Comparison of ENCODE assay signal across 15 mouse cellular contexts in the genomic region with DNA sequence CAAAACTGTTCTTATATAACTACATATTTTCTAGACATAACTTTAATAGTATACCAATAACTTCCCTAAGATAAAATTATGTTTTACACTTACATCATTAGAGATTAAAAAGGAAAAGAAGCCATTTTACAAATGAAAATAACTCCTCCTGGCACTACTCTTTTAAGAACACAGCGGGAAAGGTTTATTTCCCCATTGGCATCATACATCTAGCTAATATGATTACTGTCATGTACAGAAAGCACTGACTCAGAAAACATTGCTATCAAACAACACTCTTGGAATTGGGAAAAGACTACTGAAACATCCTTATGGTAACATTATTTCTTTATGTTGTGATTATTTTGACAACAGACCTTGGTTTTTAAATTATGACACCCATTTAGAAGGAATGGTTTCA.
"Had no signal": no experiment of that assay in that cellular context is flagged by ENCODE, and none has a peak within 500 bp of the region (broad histone marks: within the 10 kb centered on the region; RNA-seq: fewer than 3 reads in every experiment).

No protein-coding gene starts in this region.

- H3K4me3 ChIP-seq: neural tube, embryonic 13.5 days; stomach, embryonic 15.5 days had no signal

- H3K9me3 ChIP-seq: neural tube, embryonic 13.5 days; stomach, embryonic 15.5 days had no signal

- H3K4me1 ChIP-seq: stomach, embryonic 15.5 days had no signal

- H3K4me2 ChIP-seq: neural tube, embryonic 13.5 days; stomach, embryonic 15.5 days had no signal

- H3K27ac ChIP-seq: stomach, embryonic 15.5 days; stomach, postnatal 0 days had no signal

- H3K27me3 ChIP-seq: neural tube, embryonic 13.5 days; stomach, embryonic 15.5 days had no signal

- DNase-seq: retina, postnatal 1 day; right cerebral cortex, adult 18-20 months; right cerebral cortex, postnatal 14 days; right cerebral cortex, postnatal 25 days; right cerebral cortex, postnatal 4 days; spleen, adult 18-20 months; thymus, adult 18-20 months; thymus, adult 2 months; thymus, postnatal 14 days; thymus, postnatal 25 days; thymus, postnatal 36 days; thymus, postnatal 4 days had no signal

- H3K9ac ChIP-seq: neural tube, embryonic 13.5 days; stomach, embryonic 15.5 days had no signal
